Mouse (Mus musculus) myocyte (in vitro differentiated cells): ENCODE results near the gene Prkag2. TPM values are rescaled to one million over a fixed set of nuclear protein-coding genes. Genes with fewer than 3 reads are reported as not detected.

ENCODE experiments used
- H3K27me3 ChIP-seq: one replicate; pipeline ENCODE4 v1.6.1; 2011; ENCODE audit not compliant: control insufficient read depth, insufficient read depth, insufficient read length
- H3K36me3 ChIP-seq: one replicate; pipeline ENCODE4 v1.6.1; 2011; ENCODE audit not compliant: control insufficient read depth, insufficient read depth
- H3K4me2 ChIP-seq: one replicate; pipeline ENCODE4 v1.6.1; 2011; ENCODE audit warnings: low read depth, control low read depth
- H3K4me3 ChIP-seq: one replicate; pipeline ENCODE4 v1.5.1; 2011; ENCODE audit warnings: mild to moderate bottlenecking, control low read depth, moderate library complexity
- H3K79me2 ChIP-seq: one replicate; pipeline ENCODE4 v1.6.1; 2011; ENCODE audit not compliant: control insufficient read depth, insufficient read depth
- H3ac ChIP-seq: one replicate; pipeline ENCODE4 v1.6.1; 2011; ENCODE audit not compliant: control insufficient read depth, insufficient read length
- CEBPB ChIP-seq: IDR thresholded peaks from 2 replicates; pipeline ENCODE4 v1.6.1; 2011; ENCODE audit warnings: mild to moderate bottlenecking, moderate library complexity; ENCODE audit not compliant: poor library complexity, insufficient read depth, severe bottlenecking
- E2F4 ChIP-seq: IDR thresholded peaks from one replicate; pipeline ENCODE4 v1.6.1; 2011; ENCODE audit warnings: mild to moderate bottlenecking, control low read depth, moderate library complexity; ENCODE audit not compliant: insufficient read depth
- MAX ChIP-seq: IDR thresholded peaks from one replicate; pipeline ENCODE4 v1.6.1; 2011; ENCODE audit warnings: low read depth, mild to moderate bottlenecking, control low read depth
- MYOD1 ChIP-seq, 3 experiments: IDR thresholded peaks; one replicate each; pipeline ENCODE4 v1.6.1; 2011; ENCODE audit warnings: control low read depth in 2 of 3, low read depth in 2 of 3, mild to moderate bottlenecking in 2 of 3, moderate library complexity in 1 of 3; ENCODE audit not compliant: insufficient read length in 2 of 3, control insufficient read depth in 1 of 3
- MYOG ChIP-seq, 3 experiments: IDR thresholded peaks; one replicate each; pipeline ENCODE4 v1.6.1; 2011; ENCODE audit warnings: control low read depth in 2 of 3, low read depth in 2 of 3, mild to moderate bottlenecking in 2 of 3; ENCODE audit not compliant: insufficient read length in 2 of 3, control insufficient read depth in 1 of 3, insufficient read depth in 1 of 3
- POLR2A ChIP-seq: IDR thresholded peaks from one replicate; pipeline ENCODE4 v1.6.1; 2011; ENCODE audit warnings: low read depth, mild to moderate bottlenecking, control low read depth, moderate library complexity; ENCODE audit not compliant: insufficient read length
- POLR2AphosphoS2 ChIP-seq: IDR thresholded peaks from one replicate; pipeline ENCODE4 v1.6.1; 2011; ENCODE audit warnings: low read depth, control low read depth; ENCODE audit not compliant: insufficient read length
- REST ChIP-seq: IDR thresholded peaks from one replicate; pipeline ENCODE4 v1.6.1; 2011; ENCODE audit warnings: mild to moderate bottlenecking, control low read depth, moderate library complexity; ENCODE audit not compliant: insufficient read depth, insufficient read length
- SRF ChIP-seq: IDR thresholded peaks from one replicate; pipeline ENCODE4 v1.6.1; 2011; ENCODE audit warnings: low read depth; ENCODE audit not compliant: control insufficient read depth, insufficient read length
- TCF12 ChIP-seq: IDR thresholded peaks from one replicate; pipeline ENCODE4 v1.6.1; 2011; ENCODE audit warnings: mild to moderate bottlenecking, control low read depth; ENCODE audit not compliant: poor library complexity, insufficient read depth, severe bottlenecking
- TCF3 ChIP-seq: IDR thresholded peaks from one replicate; pipeline ENCODE4 v1.6.1; 2011; ENCODE audit warnings: low read depth, control low read depth; ENCODE audit not compliant: insufficient read length
- USF1 ChIP-seq: IDR thresholded peaks from one replicate; pipeline ENCODE4 v1.6.1; 2011; ENCODE audit warnings: low read depth, mild to moderate bottlenecking, control low read depth, moderate library complexity
- polyA plus RNA-seq: library from polyadenylated mRNA; unstranded; fragments of >200 nt; fragmentation: generic; extraction: Trizol; gene quantifications from one replicate; pipeline ENCODE4 v1.2.1, GENCODE M21; 2012; ENCODE audit warnings: missing spikeins

Prkag2 gene
- polyA plus RNA-seq, 1 experiment, result 5.8 TPM

GRCm38 (mm10) chr5:24982258-24982657 is 118.2 kb downstream of the Prkag2 start:
- Histone ChIP-seq H3K4me2 (no peak overlapping the region), H3K27me3 (peaks cover 7% of the 10 kb centered on the region), H3K4me3 (no peak overlapping the region), H3ac (no peak overlapping the region), H3K36me3 (no peaks in the 10 kb centered on the region), H3K79me2 (no peaks in the 10 kb centered on the region)
- TF ChIP-seq POLR2AphosphoS2 (no peak), TCF3 (no peak), TCF12 (no peak), MYOG (IDR thresholded peaks at IDR 0.05; ENCODE audit: control insufficient read depth in 1 of 3, insufficient read depth in 1 of 3, insufficient read length in 2 of 3, low read depth in 2 of 3) (no peak), CEBPB (no peak), USF1 (no peak), E2F4 (no peak), MYOD1 (IDR thresholded peaks at IDR 0.05; ENCODE audit: control insufficient read depth in 1 of 3, insufficient read length in 2 of 3, low read depth in 2 of 3) (no peak), POLR2A (no peak), SRF (no peak), REST (no peak), MAX (no peak)

GRCm38 (mm10) chr5:24981765-24982164 is 118.7 kb downstream of the Prkag2 start:
- H3K4me3 ChIP-seq, result no peak overlapping the region
- no peak overlapping the region for H3K4me2 ChIP-seq
- TF ChIP-seq MYOD1 (IDR thresholded peaks at IDR 0.05; ENCODE audit: control insufficient read depth in 1 of 3, insufficient read length in 2 of 3, low read depth in 2 of 3), result no peak
- TF ChIP-seq POLR2A, result no peak
- TF ChIP-seq MAX, result no peak
- TF ChIP-seq USF1, result no peak
- TF ChIP-seq MYOG (IDR thresholded peaks at IDR 0.05; ENCODE audit: control insufficient read depth in 1 of 3, insufficient read depth in 1 of 3, insufficient read length in 2 of 3, low read depth in 2 of 3), result no peak
- TF ChIP-seq TCF3, result no peak
- TF ChIP-seq POLR2AphosphoS2, result no peak
- no peak for TF ChIP-seq E2F4
- TF ChIP-seq TCF12, result no peak
- no peak for TF ChIP-seq SRF
- TF ChIP-seq CEBPB, result no peak
- TF ChIP-seq REST, result no peak
- H3K27me3 ChIP-seq, result peaks cover 7% of the 10 kb centered on the region
- no peak overlapping the region for H3ac ChIP-seq
- H3K79me2 ChIP-seq, result no peaks in the 10 kb centered on the region
- H3K36me3 ChIP-seq, result no peaks in the 10 kb centered on the region

GRCm38 (mm10) chr5:24979968-24980345 is 120.5 kb downstream of the Prkag2 start:
- Histone ChIP-seq H3K36me3 (no peaks in the 10 kb centered on the region), H3ac (no peak overlapping the region)
- TF ChIP-seq POLR2A (no peak), MYOD1 (IDR thresholded peaks at IDR 0.05; ENCODE audit: control insufficient read depth in 1 of 3, insufficient read length in 2 of 3, low read depth in 2 of 3) (no peak), MAX (no peak)

GRCm38 (mm10) chr5:24979312-24979967 is 121.0 kb downstream of the Prkag2 start:
- H3K36me3 ChIP-seq, result no peaks in the 10 kb centered on the region
- no peak overlapping the region for H3K4me2 ChIP-seq

More at GRCm38 (mm10) chr5:24979968-24980345, 120.5 kb downstream of the Prkag2 start:
- H3K79me2 ChIP-seq, result no peaks in the 10 kb centered on the region
- H3K4me2 ChIP-seq, result no peak overlapping the region
- H3K4me3 ChIP-seq, result no peak overlapping the region
- H3K27me3 ChIP-seq, result peaks cover 7% of the 10 kb centered on the region

GRCm38 (mm10) chr5:24976907-24977306 is 123.5 kb downstream of the Prkag2 start:
- Histone ChIP-seq H3ac (no peak overlapping the region), H3K79me2 (no peaks in the 10 kb centered on the region), H3K4me3 (no peak overlapping the region), H3K4me2 (no peak overlapping the region), H3K27me3 (peaks cover 4% of the 10 kb centered on the region), H3K36me3 (no peaks in the 10 kb centered on the region)
- TF ChIP-seq SRF (no peak), CEBPB (no peak), MAX (no peak), E2F4 (no peak), REST (no peak), MYOG (IDR thresholded peaks at IDR 0.05; ENCODE audit: control insufficient read depth in 1 of 3, insufficient read depth in 1 of 3, insufficient read length in 2 of 3, low read depth in 2 of 3) (no peak)

More at GRCm38 (mm10) chr5:24979312-24979967, 121.0 kb downstream of the Prkag2 start:
- Histone ChIP-seq H3K27me3 (peaks cover 7% of the 10 kb centered on the region), H3K79me2 (no peaks in the 10 kb centered on the region), H3K4me3 (no peak overlapping the region), H3ac (no peak overlapping the region)
- TF ChIP-seq E2F4, result no peak
- TF ChIP-seq MYOG (IDR thresholded peaks at IDR 0.05; ENCODE audit: control insufficient read depth in 1 of 3, insufficient read depth in 1 of 3, insufficient read length in 2 of 3, low read depth in 2 of 3), result no peak
- TF ChIP-seq POLR2A, result no peak
- no peak for TF ChIP-seq MYOD1 (IDR thresholded peaks at IDR 0.05; ENCODE audit: control insufficient read depth in 1 of 3, insufficient read length in 2 of 3, low read depth in 2 of 3)
- no peak for TF ChIP-seq TCF12
- TF ChIP-seq REST, result no peak
- no peak for TF ChIP-seq SRF
- no peak for TF ChIP-seq USF1
